Mouse (Mus musculus) E14TG2a.4 (cell line): ENCODE results near the gene Myd88.

Experiments used
- CTCF ChIP-seq: conservative IDR thresholded peaks from 2 replicates; pipeline ENCODE4 v1.5.1; 2014; ENCODE audit warnings: low read length
- NANOG ChIP-seq: IDR thresholded peaks from 2 replicates; pipeline ENCODE4 v1.6.1; 2014; ENCODE audit warnings: borderline replicate concordance, low read length, mixed read lengths

DNA sequence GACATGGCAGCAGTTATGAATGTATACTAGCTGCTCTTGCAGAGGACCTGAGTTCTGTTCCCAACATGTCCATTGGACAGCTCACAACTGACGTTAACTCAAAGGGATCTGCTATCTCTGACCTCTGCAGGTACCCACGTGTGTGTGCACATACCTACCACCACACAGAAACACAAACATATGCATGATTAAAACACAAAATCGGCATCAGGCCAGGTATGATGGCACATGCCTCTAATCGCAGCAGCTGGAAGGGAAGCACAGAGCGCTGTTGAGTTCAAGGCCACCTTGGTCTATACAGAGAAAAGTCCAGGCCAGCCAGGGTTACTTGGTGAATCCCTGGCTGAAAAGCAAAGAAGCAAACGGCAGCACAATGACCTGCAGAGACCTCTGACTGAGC, 43.5 kb downstream of the Myd88 start:
- TF ChIP-seq CTCF (no peak), NANOG (no peak)
